Mouse (Mus musculus) hindbrain, embryonic 11.5 days (tissue): ENCODE results near the gene Gm17467. TPM values are rescaled to one million over a fixed set of nuclear protein-coding genes. Genes with fewer than 3 reads are reported as not detected.
"Not testable (repeated sequence)": the region's sequence is repeated elsewhere in the genome, so short reads cannot be mapped to it uniquely, and the experiment has no call there.

ENCODE experiments used
- ATAC-seq: fragments of 200-750 bp; cut with Nextera tagmentation; 2 replicates; pipeline ENCODE4 v1.8.0; 2017; ENCODE audit warnings: mild to moderate bottlenecking, moderate TSS enrichment, moderate library complexity; ENCODE audit not compliant: low FRiP score
- DNase-seq: peaks from one replicate; pipeline ENCODE4 v3.0.0-alpha.2; 2015; ENCODE audit warnings: low spot score
- H3K27ac ChIP-seq: fragments of 300-500 bp; sonication (generic); 2 replicates; pipeline ENCODE4 v1.5.1; 2014; ENCODE audit warnings: mild to moderate bottlenecking, low read depth, low read length
- H3K27me3 ChIP-seq: fragments of 300-500 bp; sonication (generic); 2 replicates; pipeline ENCODE4 v1.6.1; 2014; ENCODE audit warnings: mild to moderate bottlenecking, low read length, moderate library complexity, mixed read lengths; ENCODE audit not compliant: control insufficient read depth, insufficient read depth
- H3K36me3 ChIP-seq: fragments of 300-500 bp; sonication (generic); 2 replicates; pipeline ENCODE4 v1.6.1; 2014; ENCODE audit warnings: mild to moderate bottlenecking, low read length, moderate library complexity, mixed read lengths; ENCODE audit not compliant: control insufficient read depth, insufficient read depth
- H3K4me1 ChIP-seq: fragments of 300-500 bp; sonication (generic); replicated peaks from 2 replicates; pipeline ENCODE4 v1.6.1; 2014; ENCODE audit warnings: low read length, mixed read lengths; ENCODE audit not compliant: control insufficient read depth, insufficient read depth
- H3K4me2 ChIP-seq: fragments of 300-500 bp; sonication (generic); replicated peaks from 2 replicates; pipeline ENCODE4 v1.6.1; 2014; ENCODE audit warnings: mild to moderate bottlenecking, low read depth, low read length
- H3K4me3 ChIP-seq: fragments of 300-500 bp; sonication (generic); 2 replicates; pipeline ENCODE4 v1.5.1; 2014; ENCODE audit warnings: low read depth, low read length
- H3K9ac ChIP-seq: fragments of 300-500 bp; sonication (generic); 2 replicates; pipeline ENCODE4 v1.6.1; 2014; ENCODE audit warnings: low read depth, low read length
- H3K9me3 ChIP-seq: fragments of 300-500 bp; sonication (generic); 2 replicates; pipeline ENCODE4 v1.6.1; 2016; ENCODE audit warnings: low read length; ENCODE audit not compliant: control insufficient read depth
- WGBS: fragments of 180-500 bp; shearing (Covaris S2); extraction: QIAGEN DNeasy Blood & Tissue Kit; methylation state at CpG from one replicate; pipeline ENCODE4 v1.1.7; 2014; 5-methylcytosine and 5-hydroxymethylcytosine counted together
- polyA plus RNA-seq: library from polyadenylated mRNA; unstranded; fragments of >200 nt; fragmentation: Nextera tagmentation; extraction: Ambion mirVana; gene quantifications from 2 replicates; pipeline ENCODE4 v1.2.1, GENCODE M21; 2014

Gm17467 gene
- polyA plus RNA-seq, result not detected in 2 replicates

- not testable (repeated sequence) for H3K36me3 ChIP-seq, H3K27ac ChIP-seq, H3K4me3 ChIP-seq, DNase-seq, H3K27me3 ChIP-seq, H3K4me2 ChIP-seq, H3K9ac ChIP-seq, ATAC-seq, H3K4me1 ChIP-seq, H3K9me3 ChIP-seq
- no CpG with 5 or more reads among the region's 3 CpGs for WGBS
Measured at GRCm38 (mm10) chrX:123704691-123705090, at the start of gene Gm17467. Gene Gm17467, minus strand, starts transcription at chrX:123704791.

Other genes with a start within 250 kb of the Gm17467 start
- gene Cldn34c2, start 123.1 kb downstream of the Gm17467 start, polyA plus RNA-seq, result not detected in 2 replicates
- gene Cldn34c3, start 88.9 kb upstream of the Gm17467 start, polyA plus RNA-seq, result 0.47 TPM in 1 of 2 replicates, not detected in the other